Mouse (Mus musculus) C2C12 (cell line): Measurements from ENCODE around the gene En1. TPM values are rescaled to one million over a fixed set of nuclear protein-coding genes. Genes with fewer than 3 reads are reported as not detected.

Experiments used
- H3K27me3 ChIP-seq: one replicate; pipeline ENCODE4 v1.6.1; 2011; ENCODE audit not compliant: control insufficient read depth, insufficient read depth, insufficient read length
- H3K36me3 ChIP-seq: one replicate; pipeline ENCODE4 v1.6.1; 2011; ENCODE audit not compliant: control insufficient read depth, insufficient read depth
- H3K4me3 ChIP-seq: one replicate; pipeline ENCODE4 v1.5.1; 2011; ENCODE audit warnings: mild to moderate bottlenecking, control low read depth; ENCODE audit not compliant: poor library complexity, insufficient read depth, severe bottlenecking
- H3K79me2 ChIP-seq: one replicate; pipeline ENCODE4 v1.6.1; 2011; ENCODE audit not compliant: control insufficient read depth, insufficient read depth
- H3K79me3 ChIP-seq: one replicate; pipeline ENCODE4 v1.6.1; 2011; ENCODE audit warnings: low read depth, control low read depth
- H3ac ChIP-seq: one replicate; pipeline ENCODE3; 2011; ENCODE audit warnings: low read depth; ENCODE audit not compliant: control insufficient read depth, insufficient read length
- CEBPB ChIP-seq: IDR thresholded peaks from one replicate; pipeline ENCODE4 v1.6.1; 2011; ENCODE audit warnings: low read depth, mild to moderate bottlenecking, control low read depth, moderate library complexity
- CTCF ChIP-seq: IDR thresholded peaks from one replicate; pipeline ENCODE4 v1.5.1; 2011; ENCODE audit not compliant: control insufficient read depth, insufficient read depth, insufficient read length
- FOSL1 ChIP-seq: IDR thresholded peaks from one replicate; pipeline ENCODE4 v1.8.0; 2011; ENCODE audit warnings: mild to moderate bottlenecking, low read length; ENCODE audit not compliant: poor library complexity, insufficient read depth, severe bottlenecking
- MAX ChIP-seq: IDR thresholded peaks from one replicate; pipeline ENCODE4 v1.6.1; 2011; ENCODE audit warnings: mild to moderate bottlenecking, control low read depth
- MYOD1 ChIP-seq: IDR thresholded peaks from one replicate; pipeline ENCODE4 v1.6.1; 2011; ENCODE audit warnings: low read depth; ENCODE audit not compliant: control insufficient read depth, insufficient read length
- MYOG ChIP-seq: IDR thresholded peaks from one replicate; pipeline ENCODE4 v1.6.1; 2011; ENCODE audit not compliant: control insufficient read depth, insufficient read length; ENCODE audit errors: extremely low read depth
- USF1 ChIP-seq: IDR thresholded peaks from one replicate; pipeline ENCODE4 v1.6.1; 2011; ENCODE audit warnings: low read depth, mild to moderate bottlenecking, control low read depth, moderate library complexity
- polyA plus RNA-seq: library from polyadenylated mRNA; unstranded; fragments of >200 nt; fragmentation: generic; extraction: Trizol; gene quantifications from one replicate; pipeline ENCODE4 v1.2.1, GENCODE M21; 2012; ENCODE audit warnings: missing spikeins

Gene En1
- polyA plus RNA-seq, 1 experiment: 11.5 TPM

DNA sequence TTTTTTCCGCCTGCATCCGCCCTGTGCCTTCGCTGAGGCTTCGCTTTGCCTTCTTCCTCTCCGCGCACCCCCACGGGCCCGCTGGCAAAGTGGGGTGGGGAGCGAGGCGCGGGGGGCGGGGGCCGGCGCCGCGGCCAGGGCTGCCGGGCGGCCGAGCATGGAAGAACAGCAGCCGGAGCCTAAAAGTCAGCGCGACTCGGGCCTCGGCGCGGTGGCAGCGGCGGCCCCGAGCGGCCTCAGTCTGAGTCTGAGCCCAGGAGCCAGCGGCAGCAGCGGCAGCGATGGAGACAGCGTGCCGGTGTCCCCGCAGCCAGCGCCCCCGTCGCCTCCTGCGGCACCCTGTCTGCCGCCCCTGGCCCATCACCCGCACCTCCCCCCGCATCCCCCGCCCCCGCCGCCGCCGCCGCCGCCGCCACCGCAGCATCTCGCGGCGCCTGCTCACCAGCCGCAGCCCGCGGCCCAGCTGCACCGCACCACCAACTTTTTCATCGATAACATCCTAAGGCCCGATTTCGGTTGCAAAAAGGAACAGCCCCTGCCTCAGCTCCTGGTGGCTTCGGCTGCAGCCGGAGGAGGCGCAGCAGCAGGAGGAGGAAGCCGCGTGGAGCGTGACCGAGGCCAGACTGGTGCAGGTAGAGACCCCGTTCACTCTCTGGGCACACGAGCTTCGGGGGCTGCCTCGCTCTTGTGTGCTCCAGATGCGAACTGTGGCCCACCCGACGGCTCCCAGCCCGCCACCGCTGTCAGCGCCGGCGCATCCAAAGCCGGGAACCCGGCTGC is 848 bp downstream of the En1 start:
- Histone ChIP-seq H3ac (peak overlapping the region; percentile 64), H3K79me2 (peaks cover 48% of the 10 kb centered on the region), H3K27me3 (no peaks in the 10 kb centered on the region), H3K4me3 (peak overlapping the region; percentile 79), H3K36me3 (no peaks in the 10 kb centered on the region), H3K79me3 (peaks cover 19% of the 10 kb centered on the region)
- no peak for TF ChIP-seq MYOG
- TF ChIP-seq CEBPB: no peak

DNA sequence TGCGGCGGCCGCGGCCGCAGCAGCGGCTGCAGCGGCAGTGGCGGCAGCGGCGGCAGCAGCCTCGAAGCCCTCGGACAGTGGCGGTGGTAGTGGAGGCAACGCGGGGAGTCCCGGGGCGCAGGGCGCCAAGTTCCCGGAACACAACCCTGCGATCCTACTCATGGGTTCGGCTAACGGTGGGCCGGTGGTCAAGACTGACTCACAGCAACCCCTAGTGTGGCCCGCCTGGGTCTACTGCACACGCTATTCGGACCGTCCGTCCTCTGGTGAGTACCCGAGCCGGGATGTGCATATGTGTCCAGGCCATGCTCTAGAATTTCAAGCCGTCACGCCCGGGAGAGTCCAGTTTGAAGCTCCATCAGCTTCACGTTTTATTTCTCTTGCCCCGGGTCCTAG is 1.4 kb downstream of the En1 start:
- H3K36me3 ChIP-seq: no peaks in the 10 kb centered on the region
- H3K79me2 ChIP-seq: peaks cover 54% of the 10 kb centered on the region
- no peaks in the 10 kb centered on the region for H3K27me3 ChIP-seq
- H3K79me3 ChIP-seq: peaks cover 22% of the 10 kb centered on the region
- peak overlapping the region; percentile 64 for H3ac ChIP-seq
- TF ChIP-seq CTCF (no peak), MAX (no peak), MYOD1 (no peak), CEBPB (no peak), USF1 (no peak), MYOG (no peak), FOSL1 (no peak)
- peak overlapping the region; percentile 79 for H3K4me3 ChIP-seq

DNA sequence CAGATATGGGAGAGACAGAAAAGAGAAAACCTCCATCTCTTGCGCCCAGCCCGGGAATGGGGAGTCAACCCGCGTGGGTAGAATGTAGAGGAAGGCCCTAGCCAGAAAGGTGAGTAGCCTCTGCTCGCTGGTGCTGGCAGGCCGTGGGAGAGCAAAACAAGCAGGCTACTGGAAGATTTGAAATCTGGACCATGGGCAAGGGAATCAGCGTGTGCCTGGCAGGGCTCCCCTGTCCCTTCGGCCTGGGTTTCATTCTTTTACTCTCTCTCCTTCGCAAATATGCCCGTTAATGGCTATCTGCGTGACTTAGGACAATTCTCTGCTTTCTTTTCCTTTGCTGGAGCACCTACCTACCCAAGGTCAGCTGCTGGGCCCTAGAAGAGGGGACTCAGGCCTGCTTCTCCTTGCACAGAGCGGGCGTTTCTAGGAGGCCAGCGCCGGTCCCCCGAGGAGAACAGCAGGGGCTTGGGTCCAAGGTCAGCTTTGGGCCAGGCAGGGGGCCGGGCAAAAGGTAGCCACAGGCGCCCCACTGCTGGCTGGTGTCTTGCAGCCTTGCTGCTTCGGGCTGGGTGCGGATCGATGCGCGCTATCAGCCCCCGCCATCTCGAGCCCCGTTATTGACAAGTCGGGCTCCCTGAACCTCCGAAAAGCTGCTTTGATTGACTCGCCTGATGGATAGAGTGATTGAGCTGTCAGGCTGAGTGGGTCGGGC is 2.4 kb downstream of the En1 start:
- H3K27me3 ChIP-seq: no peaks in the 10 kb centered on the region
- TF ChIP-seq FOSL1 (no peak), CEBPB (no peak), USF1 (no peak), MYOD1 (no peak), MYOG (no peak), MAX (no peak), CTCF (no peak)
- H3K4me3 ChIP-seq: peak overlapping the region; percentile 79
- H3K79me2 ChIP-seq: peaks cover 63% of the 10 kb centered on the region
- peaks cover 22% of the 10 kb centered on the region for H3K79me3 ChIP-seq
- H3K36me3 ChIP-seq: no peaks in the 10 kb centered on the region
- peak overlapping the region; percentile 67 for H3ac ChIP-seq

DNA sequence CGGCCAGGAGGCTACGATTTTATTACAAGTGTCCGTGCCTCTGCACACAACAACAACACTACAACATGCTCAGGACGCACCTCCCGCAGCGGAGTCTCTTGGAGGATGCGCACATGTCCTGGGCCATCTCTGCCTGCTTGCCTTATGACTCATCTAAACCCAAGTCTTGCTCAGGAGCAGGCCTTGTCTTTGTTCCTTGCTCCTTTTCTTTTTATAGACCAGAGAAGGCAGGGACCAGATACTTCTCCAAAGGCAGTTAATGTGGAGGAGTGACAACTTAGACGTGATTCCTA is 2.9 kb downstream of the En1 start:
- Histone ChIP-seq H3K36me3 (no peaks in the 10 kb centered on the region), H3K4me3 (peak overlapping the region; percentile 79), H3ac (peak overlapping the region; percentile 67), H3K27me3 (no peaks in the 10 kb centered on the region), H3K79me3 (peaks cover 22% of the 10 kb centered on the region), H3K79me2 (peaks cover 66% of the 10 kb centered on the region)
- peak; percentile 95 for TF ChIP-seq MAX
- TF ChIP-seq MYOG: no peak
- no peak for TF ChIP-seq USF1
- no peak for TF ChIP-seq CEBPB
- TF ChIP-seq FOSL1: peak; percentile 50
- peak; percentile 13 for TF ChIP-seq MYOD1
- no peak for TF ChIP-seq CTCF

DNA sequence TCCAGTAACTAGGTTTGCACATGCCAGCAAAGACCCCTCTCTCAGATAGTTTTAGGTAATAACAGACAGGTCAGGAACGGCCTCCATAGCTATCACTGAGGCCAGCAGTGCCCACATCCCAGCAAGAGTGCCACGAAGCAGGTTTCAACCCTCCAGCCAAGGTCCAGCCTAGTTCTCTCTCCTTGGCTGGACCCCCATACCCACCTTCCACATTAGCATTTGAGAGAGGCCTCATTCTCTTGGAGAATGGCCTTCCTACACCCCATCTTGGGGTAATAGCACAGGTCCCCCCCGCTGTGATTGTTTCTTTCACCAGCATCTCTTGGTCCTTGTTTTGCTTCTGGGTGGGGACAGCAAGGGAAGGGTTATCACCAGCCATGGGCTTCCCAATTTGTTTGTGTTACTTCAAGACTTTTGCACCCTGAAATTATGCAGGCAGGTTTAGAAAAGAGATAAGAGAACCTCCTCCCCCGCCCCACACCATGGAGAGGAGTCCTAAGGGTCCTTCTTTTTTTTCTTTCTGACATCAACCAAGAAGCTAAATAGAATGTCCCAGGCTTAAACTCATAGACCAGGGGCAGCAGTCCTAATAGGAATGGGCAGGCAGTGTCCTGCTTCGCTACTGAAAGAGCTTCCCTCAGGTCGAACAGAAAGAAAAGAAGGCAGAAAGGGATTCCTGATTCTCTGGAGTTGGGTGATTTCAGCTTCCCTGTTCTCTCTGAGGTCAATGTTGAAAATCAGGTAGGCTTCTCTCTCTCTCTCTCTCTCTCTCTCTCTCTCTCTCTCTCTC is 3.5 kb downstream of the En1 start:
- TF ChIP-seq MYOD1: no peak
- TF ChIP-seq MAX: no peak
- no peak for TF ChIP-seq USF1
- TF ChIP-seq MYOG: no peak
- no peak for TF ChIP-seq CEBPB
- TF ChIP-seq FOSL1: no peak
- no peak for TF ChIP-seq CTCF
- Histone ChIP-seq H3K36me3 (no peaks in the 10 kb centered on the region), H3ac (peak overlapping the region; percentile 34), H3K27me3 (no peaks in the 10 kb centered on the region), H3K4me3 (no peak overlapping the region), H3K79me2 (peaks cover 66% of the 10 kb centered on the region), H3K79me3 (peaks cover 22% of the 10 kb centered on the region)
